Mouse (Mus musculus): Measurements from ENCODE around the gene Eef2.
"Not testable (repeated sequence)": the region's sequence is repeated elsewhere in the genome, so short reads cannot be mapped to it uniquely, and the experiment has no call there.

The Eef2 gene

GRCm38 (mm10) chr10:81179451-81180342 is 3.3 kb downstream of the Eef2 start:
- DNase-seq (ENCODE audit: low read depth, low spot score) = no peak

- no peak for DNase-seq (ENCODE audit: low read depth, low spot score)
Observed at GRCm38 (mm10) chr10:81180946-81181345, 4.5 kb downstream of the Eef2 start.

DNA sequence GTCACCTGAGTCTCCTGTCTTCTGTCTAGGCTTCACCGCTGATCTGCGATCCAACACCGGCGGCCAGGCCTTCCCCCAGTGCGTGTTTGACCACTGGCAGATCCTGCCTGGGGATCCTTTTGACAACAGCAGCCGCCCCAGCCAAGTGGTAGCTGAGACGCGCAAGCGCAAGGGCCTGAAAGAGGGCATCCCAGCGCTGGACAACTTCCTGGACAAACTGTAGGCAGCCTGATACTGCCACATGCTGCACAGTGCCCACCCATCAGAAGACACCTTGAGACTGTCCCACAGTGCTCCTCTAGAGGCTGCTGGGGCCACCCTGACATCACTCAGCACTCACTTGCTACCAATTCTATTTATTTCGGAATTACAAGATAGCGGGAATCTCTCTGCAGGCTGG is 5.4 kb downstream of the Eef2 start:
- DNase-seq (ENCODE audit: low read depth, low spot score) = not testable (repeated sequence)

- DNase-seq (ENCODE audit: low read depth, low spot score) = peak; percentile 100
Observed at GRCm38 (mm10) chr10:81182336-81183333, 6.2 kb downstream of the Eef2 start, which contains the start of gene Dapk3. Gene Dapk3 (plus strand): TSS chr10:81183005.

GRCm38 (mm10) chr10:81183805-81184204 is 7.4 kb downstream of the Eef2 start, which contains the start of gene 4930442H23Rik:
Gene 4930442H23Rik (minus strand): TSS chr10:81183849.
- DNase-seq (ENCODE audit: low read depth, low spot score) = no peak

DNA sequence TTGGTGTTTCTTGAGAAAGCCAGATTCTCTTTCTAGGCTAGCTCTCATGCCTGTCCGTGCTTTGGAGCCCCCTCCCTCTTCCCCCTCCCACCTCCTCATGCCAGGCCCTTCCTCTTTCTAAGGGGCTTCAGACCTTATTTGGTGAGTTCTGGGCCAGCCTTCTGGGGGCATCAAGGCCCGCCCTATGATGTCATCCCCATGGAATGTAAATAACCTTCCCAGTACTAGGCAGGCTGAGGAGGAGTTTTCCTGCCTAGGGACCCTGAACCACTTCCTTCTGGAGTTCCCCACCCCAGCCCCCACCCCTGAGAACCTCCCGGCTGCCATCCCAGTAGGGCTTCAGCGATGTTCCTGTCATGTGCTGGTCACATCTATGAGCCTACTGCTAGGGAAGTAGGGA is 8.3 kb downstream of the Eef2 start:
- DNase-seq (ENCODE audit: low read depth, low spot score) = no peak

DNA sequence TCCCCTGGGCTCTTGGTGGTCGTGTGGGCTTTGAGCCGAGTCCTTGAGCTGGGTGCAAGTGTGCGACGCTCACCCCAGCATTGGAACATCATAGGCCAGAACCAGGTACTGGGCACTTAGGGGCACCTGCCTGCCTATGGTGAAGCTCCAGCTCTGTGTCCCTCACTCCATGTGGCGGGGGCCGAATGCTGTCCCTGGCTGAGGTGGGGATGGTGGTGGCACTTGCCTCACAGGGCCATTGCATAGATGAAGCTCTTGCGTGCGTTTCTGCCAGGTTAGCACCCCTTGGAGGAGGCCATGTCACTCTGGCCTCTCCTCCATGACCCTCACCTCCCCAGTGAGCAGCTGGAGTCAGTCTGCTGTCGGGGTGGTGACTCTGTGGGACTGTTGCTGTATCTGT is 10.7 kb downstream of the Eef2 start:
- no peak for DNase-seq (ENCODE audit: low read depth, low spot score)

- no peak for DNase-seq (ENCODE audit: low read depth, low spot score)
Observed at GRCm38 (mm10) chr10:81189821-81190220, 13.4 kb downstream of the Eef2 start.

DNA sequence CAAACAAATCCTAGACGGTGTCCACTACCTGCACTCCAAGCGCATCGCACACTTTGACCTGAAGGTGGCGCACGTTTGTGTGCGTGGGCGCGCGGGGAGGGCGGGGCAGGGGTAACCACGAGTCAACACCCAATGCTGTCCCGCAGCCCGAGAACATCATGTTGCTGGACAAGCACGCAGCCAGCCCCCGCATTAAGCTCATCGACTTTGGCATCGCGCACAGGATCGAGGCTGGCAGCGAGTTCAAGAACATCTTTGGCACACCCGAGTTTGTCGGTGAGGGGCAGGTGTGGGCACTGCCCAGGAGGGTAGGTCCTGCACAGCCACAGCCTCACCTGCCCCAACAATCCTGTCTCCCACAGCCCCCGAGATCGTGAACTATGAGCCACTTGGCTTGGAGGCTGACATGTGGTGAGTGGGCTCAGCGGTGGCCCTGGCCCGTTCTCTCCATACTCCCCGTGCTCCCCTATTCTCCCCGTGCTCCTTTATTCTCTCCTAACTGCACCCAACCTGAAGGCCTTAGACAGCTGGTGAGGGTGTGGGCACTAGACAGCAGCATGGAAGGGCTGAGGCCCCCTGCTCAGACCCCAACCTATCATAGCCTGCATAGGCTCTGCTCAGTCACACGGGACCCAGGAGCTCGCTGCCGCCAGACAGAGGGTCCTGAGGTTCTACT is 13.9 kb downstream of the Eef2 start:
- no peak for DNase-seq (ENCODE audit: low read depth, low spot score)

DNA sequence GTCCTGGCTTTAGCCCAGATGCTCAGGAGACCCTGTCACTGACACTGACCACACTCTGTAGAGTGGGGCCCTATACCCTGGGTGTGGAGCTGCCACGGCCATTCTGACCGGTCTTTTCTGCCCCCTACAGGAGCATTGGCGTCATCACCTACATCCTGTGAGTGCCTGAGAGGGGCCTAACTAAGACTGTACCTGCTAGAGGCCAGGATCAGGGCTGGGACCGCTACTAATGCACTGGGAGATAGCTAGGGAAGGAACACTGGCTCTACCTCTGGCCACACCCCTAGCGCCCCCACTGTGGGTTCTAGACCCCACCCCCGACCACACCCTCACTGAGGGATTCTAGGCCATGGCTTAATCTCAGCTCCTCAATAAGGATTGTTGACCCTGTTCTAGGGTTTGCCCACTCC is 14.5 kb downstream of the Eef2 start:
- DNase-seq (ENCODE audit: low read depth, low spot score) = no peak

DNA sequence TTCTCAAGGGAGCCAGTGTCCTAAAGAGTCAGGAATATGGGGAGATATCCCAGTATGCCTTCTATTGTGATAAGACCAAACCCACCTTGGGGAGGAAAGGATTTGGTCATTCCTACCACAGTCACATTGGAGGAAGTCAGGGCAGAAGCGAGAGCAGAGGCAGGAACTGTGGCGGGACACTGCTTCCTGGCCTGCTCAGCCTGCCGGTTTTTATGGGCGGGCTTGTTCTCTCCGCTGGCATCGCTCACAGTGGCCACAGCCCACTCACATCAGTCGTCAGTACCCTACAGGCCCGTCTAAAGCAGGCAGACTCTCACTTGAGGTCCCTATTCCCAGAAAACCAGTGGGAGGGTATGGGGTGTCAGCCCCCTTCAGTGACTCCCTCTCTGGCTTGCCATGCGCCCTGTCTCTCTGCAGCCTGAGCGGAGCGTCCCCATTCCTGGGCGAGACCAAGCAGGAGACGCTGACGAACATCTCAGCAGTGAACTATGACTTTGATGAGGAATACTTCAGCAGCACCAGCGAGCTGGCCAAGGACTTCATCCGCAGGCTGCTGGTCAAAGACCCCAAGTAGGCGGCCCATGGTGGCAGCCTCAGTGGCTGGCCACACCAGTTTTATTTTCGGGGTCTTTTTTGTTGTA is 15.0 kb downstream of the Eef2 start:
- DNase-seq (ENCODE audit: low read depth, low spot score) = no peak

DNA sequence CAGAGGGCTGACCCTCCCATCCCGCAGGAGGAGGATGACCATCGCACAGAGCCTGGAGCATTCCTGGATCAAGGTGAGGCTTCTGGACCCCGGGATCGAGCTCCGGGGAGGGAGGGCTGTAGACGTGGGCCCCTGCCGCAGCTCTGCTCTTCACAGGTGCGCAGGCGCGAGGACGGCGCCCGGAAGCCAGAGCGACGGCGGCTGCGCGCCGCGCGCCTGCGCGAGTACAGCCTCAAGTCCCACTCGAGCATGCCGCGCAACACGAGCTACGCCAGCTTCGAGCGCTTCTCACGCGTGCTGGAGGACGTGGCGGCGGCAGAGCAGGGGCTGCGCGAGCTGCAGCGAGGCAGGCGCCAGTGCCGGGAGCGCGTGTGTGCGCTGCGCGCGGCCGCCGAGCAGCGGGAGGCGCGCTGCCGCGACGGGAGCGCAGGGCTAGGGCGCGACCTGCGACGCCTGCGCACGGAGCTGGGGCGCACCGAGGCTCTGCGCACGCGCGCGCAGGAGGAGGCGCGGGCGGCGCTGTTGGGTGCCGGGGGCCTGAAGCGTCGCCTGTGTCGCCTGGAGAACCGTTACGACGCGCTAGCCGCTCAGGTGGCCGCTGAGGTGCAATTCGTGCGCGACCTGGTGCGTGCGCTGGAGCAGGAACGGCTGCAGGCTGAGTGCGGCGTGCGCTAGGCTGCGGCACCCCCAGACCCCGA is 16.0 kb downstream of the Eef2 start:
- peak; percentile 95 for DNase-seq (ENCODE audit: low read depth, low spot score)

DNA sequence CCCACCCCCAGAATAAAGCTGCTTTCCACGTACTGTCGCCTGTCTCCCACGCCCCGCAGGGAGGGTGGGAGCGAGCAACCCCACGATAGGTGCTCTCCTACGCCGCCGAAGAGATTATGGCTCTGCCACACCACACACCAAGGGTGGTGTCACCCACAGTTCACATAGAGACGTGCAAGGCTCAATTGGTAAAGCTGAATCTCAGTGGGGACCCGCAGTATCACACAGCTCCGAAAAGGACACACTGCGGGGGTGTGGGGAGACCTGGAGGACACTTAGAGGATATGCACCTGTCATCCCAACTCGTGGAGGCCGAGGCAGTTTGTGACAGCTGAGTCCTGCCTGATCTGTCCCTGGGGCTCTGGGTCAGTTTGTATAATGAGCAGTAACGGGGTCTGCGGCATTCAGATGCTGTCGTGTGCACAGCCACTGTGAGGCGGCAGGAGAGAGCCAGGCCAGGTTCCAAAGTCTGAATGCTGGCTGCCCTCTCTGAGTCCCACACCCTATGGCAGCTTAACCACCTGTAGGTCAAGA is 16.6 kb downstream of the Eef2 start:
- peak; percentile 62 for DNase-seq (ENCODE audit: low read depth, low spot score)

- DNase-seq (ENCODE audit: low read depth, low spot score) = peak; percentile 52
Observed at GRCm38 (mm10) chr10:81193991-81194774, 17.8 kb downstream of the Eef2 start.

GRCm38 (mm10) chr10:81195300-81195699 is 18.9 kb downstream of the Eef2 start:
- DNase-seq (ENCODE audit: low read depth, low spot score) = no peak

DNA sequence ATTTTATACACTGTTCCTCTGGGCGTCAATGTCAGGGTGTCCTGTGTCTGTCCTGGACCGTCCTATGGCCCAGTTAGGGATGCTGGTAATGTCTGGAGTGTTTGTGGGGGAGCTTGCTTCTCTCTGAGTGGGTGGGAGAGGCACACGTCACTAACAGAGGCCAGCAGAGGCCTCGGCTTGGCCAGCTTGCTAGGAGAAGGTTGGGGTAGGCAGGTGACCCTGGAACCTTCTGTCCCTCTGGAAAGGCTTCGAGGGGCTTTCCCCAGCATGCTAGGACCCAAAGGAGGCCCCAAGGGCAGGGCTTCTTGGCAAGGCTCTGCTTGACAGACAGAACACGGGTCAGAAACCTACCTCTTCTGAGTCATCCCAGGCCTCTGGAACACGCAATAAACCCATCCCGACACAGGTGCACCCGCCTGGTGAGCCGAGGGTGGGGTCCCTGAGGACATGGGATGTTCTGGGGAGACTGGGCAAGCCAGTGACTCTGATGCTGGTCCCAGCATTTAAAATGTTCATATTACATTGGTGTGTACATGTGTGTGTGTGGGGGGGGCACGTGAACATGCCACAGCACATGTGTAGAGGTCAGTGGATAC is 20.1 kb downstream of the Eef2 start:
- DNase-seq (ENCODE audit: low read depth, low spot score) = no peak

DNA sequence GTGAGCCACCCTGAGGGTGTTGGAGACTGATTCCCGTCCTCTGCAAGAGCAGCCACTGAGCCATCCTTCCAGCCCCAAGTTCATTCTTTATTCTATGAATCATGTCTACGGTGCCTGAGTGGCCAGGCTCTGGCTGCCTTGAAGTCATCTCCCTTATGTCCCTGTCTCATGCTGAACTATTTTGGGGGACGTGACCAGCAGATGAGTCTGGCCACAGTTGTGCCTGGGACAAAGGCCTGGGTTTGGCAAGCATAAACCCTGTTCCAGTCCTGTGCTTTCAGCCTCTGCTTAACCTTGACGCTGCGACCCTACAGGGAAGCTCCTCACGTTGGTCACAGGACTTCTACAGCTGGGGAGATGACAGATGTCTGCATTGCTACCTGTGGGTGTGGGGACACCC is 20.9 kb downstream of the Eef2 start:
- no peak for DNase-seq (ENCODE audit: low read depth, low spot score)

DNA sequence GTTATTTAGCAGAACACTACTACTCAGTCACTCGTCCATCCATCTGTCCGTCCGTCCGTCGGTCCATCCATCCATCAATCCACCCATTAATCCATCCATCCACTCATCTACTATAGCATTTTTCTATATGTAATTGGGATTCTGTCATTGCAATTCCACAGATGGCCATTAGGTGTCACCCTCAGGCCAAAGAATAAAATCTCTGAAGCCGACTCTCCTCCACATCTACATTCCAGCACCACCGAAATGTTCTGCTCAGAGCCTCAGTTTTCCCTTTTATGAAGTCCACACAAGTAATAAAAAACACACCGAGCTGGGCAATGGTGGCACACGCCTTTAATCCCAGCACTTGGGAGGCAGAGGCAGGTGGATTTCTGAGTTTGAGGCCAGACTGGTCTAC is 21.8 kb downstream of the Eef2 start:
- DNase-seq (ENCODE audit: low read depth, low spot score) = peak; percentile 75

GRCm38 (mm10) chr10:81198990-81199389 is 22.6 kb downstream of the Eef2 start:
- DNase-seq (ENCODE audit: low read depth, low spot score) = no peak
